ENCODE assay signal across 9 mouse cellular contexts in the genomic region with DNA sequence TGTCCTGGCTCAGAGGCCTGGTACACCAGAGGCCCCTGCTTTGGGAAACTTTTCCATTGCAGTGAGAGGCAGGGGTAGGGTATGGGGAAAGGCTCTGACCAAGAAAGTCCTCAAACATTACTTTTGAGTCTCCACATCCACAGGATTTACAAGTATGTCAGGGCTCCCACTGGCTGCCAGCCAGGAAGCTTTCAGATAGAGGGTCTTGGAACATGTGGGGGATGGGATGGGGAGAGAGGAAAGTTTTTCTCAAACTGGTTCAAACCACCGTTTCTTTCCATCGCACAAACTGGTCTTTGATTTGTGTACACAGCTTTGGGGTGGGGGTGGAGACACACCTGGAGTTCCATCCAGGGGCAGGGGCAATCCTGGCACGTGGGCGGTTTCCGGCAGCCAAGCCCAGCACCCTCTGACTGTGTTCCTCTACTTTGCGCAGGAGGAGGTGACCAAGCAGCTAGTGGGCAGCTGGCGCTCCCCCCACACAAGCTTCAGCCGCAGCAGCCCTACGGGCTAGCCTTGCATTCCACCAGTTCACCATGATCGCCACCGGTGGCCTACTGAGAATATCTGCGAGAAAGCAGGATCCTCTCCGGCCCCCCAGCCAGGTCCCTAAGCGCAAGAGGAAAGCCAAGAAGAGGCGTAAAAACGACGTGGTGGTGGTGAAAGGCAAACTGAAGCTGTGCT. TPM values are rescaled to one million over a fixed set of nuclear protein-coding genes. Genes with fewer than 3 reads are reported as not detected.
DNase-seq lines count a peak whose midpoint lies in the region; ATAC-seq lines count a peak whose summit lies in the region.
"Had no signal": no experiment of that assay in that cellular context is flagged by ENCODE, and none has a peak within 500 bp of the region (broad histone marks: within the 10 kb centered on the region; RNA-seq: fewer than 3 reads in every experiment).

No protein-coding gene starts in this region.

- no peaks in the 10 kb centered on the region for H3K36me3 ChIP-seq in liver, embryonic 11.5 days (ENCODE audit: control insufficient read depth, insufficient read depth, low read length)
- no peaks in the 10 kb centered on the region for H3K36me3 ChIP-seq in liver, embryonic 12.5 days
- H3K36me3 ChIP-seq in hindbrain, embryonic 13.5 days: no peaks in the 10 kb centered on the region
- no peaks in the 10 kb centered on the region for H3K36me3 ChIP-seq in neural tube, embryonic 11.5 days (ENCODE audit: control insufficient read depth, insufficient read depth, low read length)

- no peak overlapping the region for H3K9ac ChIP-seq in liver, embryonic 11.5 days (ENCODE audit: low read depth, low read length)
- H3K9ac ChIP-seq in liver, embryonic 12.5 days: no peak overlapping the region
- no peak overlapping the region; the same call in 1 of the 2 replicates for H3K9ac ChIP-seq in hindbrain, embryonic 13.5 days
- H3K9ac ChIP-seq in neural tube, embryonic 11.5 days (ENCODE audit: low read length): no peak overlapping the region

- H3K27me3 ChIP-seq in liver, embryonic 11.5 days (replicated peaks; ENCODE audit: control insufficient read depth, insufficient read depth, low read length): peaks cover 64% of the 10 kb centered on the region
- peaks cover 77% of the 10 kb centered on the region for H3K27me3 ChIP-seq in liver, embryonic 12.5 days (replicated peaks)
- H3K27me3 ChIP-seq in hindbrain, embryonic 13.5 days: peaks cover 41% of the 10 kb centered on the region
- peaks cover 25% of the 10 kb centered on the region for H3K27me3 ChIP-seq in neural tube, embryonic 11.5 days (ENCODE audit: control insufficient read depth, insufficient read depth, low read length)

- H3K27ac ChIP-seq in liver, embryonic 11.5 days (ENCODE audit: low read depth, low read length): no peak overlapping the region
- no peak overlapping the region for H3K27ac ChIP-seq in liver, embryonic 12.5 days
- H3K27ac ChIP-seq in hindbrain, embryonic 13.5 days: no peak overlapping the region
- H3K27ac ChIP-seq in neural tube, embryonic 11.5 days (ENCODE audit: low read depth, low read length): no peak overlapping the region

- 12% methylated on average over 17 of the region's 17 CpGs for WGBS in liver, embryonic 11.5 days
- 18% methylated on average over 17 of the region's 17 CpGs for WGBS in liver, embryonic 12.5 days (ENCODE audit: insufficient replicate concordance)
- 20% methylated on average over 17 of the region's 17 CpGs for WGBS in hindbrain, embryonic 13.5 days
- 14% methylated on average over 17 of the region's 17 CpGs for WGBS in neural tube, embryonic 11.5 days

- no peak for ATAC-seq in liver, embryonic 11.5 days (replicated peaks; ENCODE audit: low FRiP score)
- no peak for ATAC-seq in liver, embryonic 12.5 days
- ATAC-seq in hindbrain, embryonic 13.5 days (ENCODE audit: low FRiP score): no peak
- ATAC-seq in neural tube, embryonic 11.5 days (ENCODE audit: insufficient read depth, low FRiP score, low TSS enrichment): no peak

- peak; percentile 41 to 47 for DNase-seq in cerebellum, postnatal 10 days
- DNase-seq in cerebellum, adult 18-20 months: no peak
- no peak for DNase-seq in liver, embryonic 11.5 days (ENCODE audit: low spot score)
- DNase-seq in neural tube, embryonic 11.5 days (ENCODE audit: low spot score): no peak
- DNase-seq in T-cell, adult 2 months (ENCODE audit: low spot score): no peak
- DNase-seq in urinary bladder, adult 18-20 months (ENCODE audit: low spot score in 2 of 2): no peak

- no peaks in the 10 kb centered on the region for H3K9me3 ChIP-seq in liver, embryonic 11.5 days (ENCODE audit: control insufficient read depth, low read length)
- no peaks in the 10 kb centered on the region for H3K9me3 ChIP-seq in liver, embryonic 12.5 days (replicated peaks)
- H3K9me3 ChIP-seq in hindbrain, embryonic 13.5 days: no peaks in the 10 kb centered on the region
- no peaks in the 10 kb centered on the region for H3K9me3 ChIP-seq in neural tube, embryonic 11.5 days (ENCODE audit: control insufficient read depth, low read length)

- H3K4me3 ChIP-seq in liver, embryonic 11.5 days (ENCODE audit: low read depth, low read length): no peak overlapping the region
- H3K4me3 ChIP-seq in liver, embryonic 12.5 days: no peak overlapping the region
- H3K4me3 ChIP-seq in hindbrain, embryonic 13.5 days: peak overlapping the region; percentile 57
- no peak overlapping the region for H3K4me3 ChIP-seq in neural tube, embryonic 11.5 days (ENCODE audit: low read depth, low read length)
- H3K4me3 ChIP-seq: myocyte had no signal

- H3K4me2 ChIP-seq in liver, embryonic 11.5 days: peak overlapping the region; percentile 76; the same call in 1 of the 2 replicates
- H3K4me2 ChIP-seq in liver, embryonic 12.5 days: no peak overlapping the region; the same call in 1 of the 2 replicates
- H3K4me2 ChIP-seq in hindbrain, embryonic 13.5 days: peak overlapping the region; percentile 90
- H3K4me2 ChIP-seq in neural tube, embryonic 11.5 days (ENCODE audit: low read depth): peak overlapping the region; percentile 98

- peaks cover 3% of the 10 kb centered on the region; the same call in 1 of the 2 replicates for H3K4me1 ChIP-seq in liver, embryonic 11.5 days (replicated peaks; ENCODE audit: control insufficient read depth, insufficient read depth, low read length)
- H3K4me1 ChIP-seq in liver, embryonic 12.5 days: 0 out of 2 replicates have a peak, but pooled peaks cover 16% of the 10 kb centered on the region
- peaks cover 45% of the 10 kb centered on the region for H3K4me1 ChIP-seq in hindbrain, embryonic 13.5 days (replicated peaks)
- H3K4me1 ChIP-seq in neural tube, embryonic 11.5 days (ENCODE audit: control insufficient read depth, insufficient read depth, low read length): peaks cover 7% of the 10 kb centered on the region; the same call in 1 of the 2 replicates

RNA-seq across cellular contexts. Expression of a gene that starts 13.6 kb away (rescaled TPM):
- polyA plus RNA-seq in liver, embryonic 11.5 days (2014; fragmentation: Nextera tagmentation; extraction: Ambion mirVana): 0.10 and 0.15 TPM in 2 replicates
- 0.07 and 0.17 TPM in 2 replicates for polyA plus RNA-seq in liver, embryonic 12.5 days (2016; fragmentation: Nextera tagmentation; extraction: Ambion mirVana)
- 1.9 and 2.3 TPM in 2 replicates for polyA plus RNA-seq in hindbrain, embryonic 13.5 days (2015; fragmentation: Nextera tagmentation; extraction: Ambion mirVana)
- 1.1 and 2.2 TPM in 2 replicates for polyA plus RNA-seq in neural tube, embryonic 11.5 days (2014; fragmentation: Nextera tagmentation; extraction: Ambion mirVana)

Comparison
In these comparisons a context has a peak if more than half of its experiments do, and no peak if none do; other contexts are left out.
1. DNase-seq: peak in cerebellum, postnatal 10 days (2 of 2); none in cerebellum, adult 18-20 months (0 of 2), liver, embryonic 11.5 days (single experiment), neural tube, embryonic 11.5 days (single experiment), T-cell, adult 2 months (single experiment) and urinary bladder, adult 18-20 months (0 of 2).